Mouse (Mus musculus): ENCODE measurements around the gene Iqcm. TPM values are rescaled to one million over a fixed set of nuclear protein-coding genes. Genes with fewer than 3 reads are reported as not detected.

Iqcm gene
- polyA plus RNA-seq, 1 experiment from 2014 or later, result not detected

- Histone ChIP-seq H3K4me3 (ENCODE audit: inconsistent target) (no peak overlapping the region), H3K79me2 (ENCODE audit: inconsistent target) (no peaks in the 10 kb centered on the region), H3K27ac (no peak overlapping the region), H3K36me3 (ENCODE audit: inconsistent target) (no peaks in the 10 kb centered on the region)
- 82% methylated on average over 15 of the region's 15 CpGs for WGBS (ENCODE audit: missing documents)
These were observed 469.3 kb downstream of the Iqcm start for GRCm38 (mm10) chr8:75917603-75918344.

GRCm38 (mm10) chr8:75949166-75949565 is 500.7 kb downstream of the Iqcm start:
- Histone ChIP-seq H3K36me3 (ENCODE audit: inconsistent target) (no peaks in the 10 kb centered on the region), H3K27ac (no peak overlapping the region), H3K79me2 (ENCODE audit: inconsistent target) (no peaks in the 10 kb centered on the region), H3K4me3 (ENCODE audit: inconsistent target) (no peak overlapping the region)
- WGBS (ENCODE audit: missing documents), result 88% methylated on average over 1 of the region's 1 CpGs

- Histone ChIP-seq H3K79me2 (ENCODE audit: inconsistent target) (no peaks in the 10 kb centered on the region), H3K36me3 (ENCODE audit: inconsistent target) (no peaks in the 10 kb centered on the region), H3K27ac (no peak overlapping the region), H3K4me3 (ENCODE audit: inconsistent target) (no peak overlapping the region)
- 91% methylated on average over 2 of the region's 2 CpGs for WGBS (ENCODE audit: missing documents)
These were observed 507.5 kb downstream of the Iqcm start for GRCm38 (mm10) chr8:75956016-75956415.

GRCm38 (mm10) chr8:76018501-76018900 is 570.0 kb downstream of the Iqcm start:
- Histone ChIP-seq H3K36me3 (ENCODE audit: inconsistent target) (no peaks in the 10 kb centered on the region), H3K27ac (no peak overlapping the region), H3K4me3 (ENCODE audit: inconsistent target) (no peak overlapping the region), H3K79me2 (ENCODE audit: inconsistent target) (no peaks in the 10 kb centered on the region)
- WGBS (ENCODE audit: missing documents), result 85% methylated on average over 4 of the region's 4 CpGs

Other genes with a start within 250 kb of the Iqcm start
- 0.11 to 0.14 TPM in 2 of 3 replicates, not detected in the other for gene Rasd2, start 234.8 kb upstream of the Iqcm start, polyA plus RNA-seq (2018)
- gene Gm10358, start 42.1 kb upstream of the Iqcm start, polyA plus RNA-seq (2018), result 0.25 to 0.78 TPM (median 0.29 TPM) in 3 replicates